Mouse (Mus musculus): ENCODE measurements around the gene Nop10. TPM values are rescaled to one million over a fixed set of nuclear protein-coding genes. Genes with fewer than 3 reads are reported as not detected.

Nop10 gene
- polyA plus RNA-seq, 1 experiment from 2014 or later, result 120 TPM

- Histone ChIP-seq H3K9me3 (ENCODE audit: control insufficient read depth) (no peaks in the 10 kb centered on the region), H3K36me3 (ENCODE audit: control insufficient read depth, insufficient read depth) (no peaks in the 10 kb centered on the region), H3K4me1 (replicated peaks; ENCODE audit: control insufficient read depth, insufficient read depth, low read length) (no peaks in the 10 kb centered on the region), H3K27me3 (replicated peaks; ENCODE audit: control insufficient read depth, insufficient read depth, low read length) (no peaks in the 10 kb centered on the region), H3K4me3 (ENCODE audit: low read depth, low read length) (no peak overlapping the region), H3K27ac (ENCODE audit: low read depth, low read length) (no peak overlapping the region), H3K9ac (ENCODE audit: low read depth, low read length) (no peak overlapping the region), H3K4me2 (replicated peaks; ENCODE audit: low read depth) (no peak overlapping the region)
- ATAC-seq, result no peak
- no peak for TF ChIP-seq CTCF (IDR thresholded peaks at IDR 0.05; ENCODE audit: low read depth)
- WGBS, result 74% methylated on average over 3 of the region's 3 CpGs
Observed at GRCm38 (mm10) chr2:112308671-112309070, 46.9 kb downstream of the Nop10 start.

GRCm38 (mm10) chr2:112309161-112309600, 47.5 kb downstream of the Nop10 start:
- Histone ChIP-seq H3K27me3 (replicated peaks; ENCODE audit: control insufficient read depth, insufficient read depth, low read length) (no peaks in the 10 kb centered on the region), H3K27ac (ENCODE audit: low read depth, low read length) (no peak overlapping the region), H3K4me3 (ENCODE audit: low read depth, low read length) (no peak overlapping the region), H3K9ac (ENCODE audit: low read depth, low read length) (no peak overlapping the region), H3K9me3 (ENCODE audit: control insufficient read depth) (no peaks in the 10 kb centered on the region), H3K4me1 (replicated peaks; ENCODE audit: control insufficient read depth, insufficient read depth, low read length) (no peaks in the 10 kb centered on the region), H3K36me3 (ENCODE audit: control insufficient read depth, insufficient read depth) (no peaks in the 10 kb centered on the region), H3K4me2 (replicated peaks; ENCODE audit: low read depth) (no peak overlapping the region)
- ATAC-seq, result peak; percentile 54
- TF ChIP-seq CTCF (IDR thresholded peaks at IDR 0.05; ENCODE audit: low read depth), result no peak
- 37% methylated on average over 10 of the region's 10 CpGs for WGBS

Other genes starting within 250 kb of the Nop10 start
- not detected in 2 replicates for gene Olfr1310, start 249.2 kb upstream of the Nop10 start, polyA plus RNA-seq (2015; fragmentation: Nextera tagmentation; extraction: Ambion mirVana)
- not detected in 2 replicates for gene Olfr1311, start 237.5 kb upstream of the Nop10 start, polyA plus RNA-seq (2015; fragmentation: Nextera tagmentation; extraction: Ambion mirVana)
- not detected in 2 replicates for gene Olfr1312, start 211.7 kb upstream of the Nop10 start, polyA plus RNA-seq (2015; fragmentation: Nextera tagmentation; extraction: Ambion mirVana)
- not detected in 2 replicates for gene Olfr1313, start 184.1 kb upstream of the Nop10 start, polyA plus RNA-seq (2015; fragmentation: Nextera tagmentation; extraction: Ambion mirVana)
- not detected in 2 replicates for gene Olfr1314, start 165.1 kb upstream of the Nop10 start, polyA plus RNA-seq (2015; fragmentation: Nextera tagmentation; extraction: Ambion mirVana)
- gene Olfr1315-ps1, start 146.5 kb upstream of the Nop10 start, polyA plus RNA-seq (2015; fragmentation: Nextera tagmentation; extraction: Ambion mirVana), result not detected in 2 replicates
- not detected in 2 replicates for gene Olfr1316, start 126.9 kb upstream of the Nop10 start, polyA plus RNA-seq (2015; fragmentation: Nextera tagmentation; extraction: Ambion mirVana)
- not detected in 2 replicates for gene Olfr1317, start 121.6 kb upstream of the Nop10 start, polyA plus RNA-seq (2015; fragmentation: Nextera tagmentation; extraction: Ambion mirVana)
- gene Olfr1318, start 107.7 kb upstream of the Nop10 start, polyA plus RNA-seq (2015; fragmentation: Nextera tagmentation; extraction: Ambion mirVana), result not detected in 2 replicates
- gene Lpcat4, start 22.5 kb upstream of the Nop10 start, polyA plus RNA-seq (2015; fragmentation: Nextera tagmentation; extraction: Ambion mirVana), result 8.4 TPM in 2 replicates
- 0.03 TPM in 1 of 2 replicates, not detected in the other for gene Nutm1, start 2.6 kb upstream of the Nop10 start, polyA plus RNA-seq (2015; fragmentation: Nextera tagmentation; extraction: Ambion mirVana)
- gene Slc12a6, start 3.9 kb downstream of the Nop10 start, polyA plus RNA-seq (2015; fragmentation: Nextera tagmentation; extraction: Ambion mirVana), result 6.9 and 8.0 TPM in 2 replicates
- not detected in 2 replicates for gene Gm21985, start 4.4 kb downstream of the Nop10 start, polyA plus RNA-seq (2015; fragmentation: Nextera tagmentation; extraction: Ambion mirVana)
- gene Emc4, start 106.1 kb downstream of the Nop10 start, polyA plus RNA-seq (2015; fragmentation: Nextera tagmentation; extraction: Ambion mirVana), result 91.9 and 102 TPM in 2 replicates
- gene Katnbl1, start 117.3 kb downstream of the Nop10 start, polyA plus RNA-seq (2015; fragmentation: Nextera tagmentation; extraction: Ambion mirVana), result 16.9 and 17.0 TPM in 2 replicates
- 20.0 and 20.6 TPM in 2 replicates for gene Emc7, start 193.1 kb downstream of the Nop10 start, polyA plus RNA-seq (2015; fragmentation: Nextera tagmentation; extraction: Ambion mirVana)
- gene Chrm5, start 218.8 kb downstream of the Nop10 start, polyA plus RNA-seq (2015; fragmentation: Nextera tagmentation; extraction: Ambion mirVana), result not detected in 2 replicates
- gene Aven, start 231.0 kb downstream of the Nop10 start, polyA plus RNA-seq (2015; fragmentation: Nextera tagmentation; extraction: Ambion mirVana), result 5.0 and 5.9 TPM in 2 replicates